ENCODE assay signal across 9 mouse cellular contexts in the genomic region with DNA sequence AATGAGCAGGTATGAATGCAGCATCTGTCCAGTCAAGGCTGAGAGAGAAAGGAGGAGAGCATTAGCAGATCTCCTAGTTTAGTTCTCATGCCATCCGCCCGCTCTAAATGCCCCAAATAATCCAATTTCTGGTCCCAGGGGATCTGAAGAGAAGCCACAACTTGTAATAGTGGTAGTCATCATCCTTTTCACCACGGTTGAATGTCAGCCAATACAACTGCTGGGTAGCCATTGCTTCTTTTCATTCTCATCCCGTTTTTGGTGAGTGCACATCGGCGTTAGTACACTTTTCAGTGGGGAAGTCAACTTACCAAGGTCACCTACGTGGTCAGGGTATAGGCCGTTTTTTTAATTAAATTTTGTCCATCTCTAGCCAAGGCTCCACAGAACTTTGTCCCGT. TPM values are rescaled to one million over a fixed set of nuclear protein-coding genes. Genes with fewer than 3 reads are reported as not detected.
DNase-seq lines count a peak whose midpoint lies in the region; ATAC-seq and TF ChIP-seq lines count a peak whose summit lies in the region.
"Had no signal": no experiment of that assay in that cellular context is flagged by ENCODE, and none has a peak within 500 bp of the region (broad histone marks: within the 10 kb centered on the region; RNA-seq: fewer than 3 reads in every experiment).

No protein-coding gene starts in this region.

- no peaks in the 10 kb centered on the region for H3K9me3 ChIP-seq in erythroblast, embryonic 14.5 days (ENCODE audit: control insufficient read depth, low read length)
- no peaks in the 10 kb centered on the region for H3K9me3 ChIP-seq in limb, embryonic 15.5 days

- TF ChIP-seq POLR2A in embryonic fibroblast, embryonic 13.5 days (IDR thresholded peaks at IDR 0.05; ENCODE audit: low read depth, low read length), result no peak

- peak; percentile 18 for DNase-seq in A20 (ENCODE audit: low read depth, low spot score)
- DNase-seq in adrenal gland, postnatal 10 days, result no peak
- DNase-seq in urinary bladder, adult 18-20 months (ENCODE audit: low spot score in 2 of 2), result no peak
- no peak for DNase-seq in spleen, postnatal 36 days (ENCODE audit: low spot score in 2 of 2)
- DNase-seq: lung, adult 2 months had no signal

- 21% methylated on average over 9 of the region's 9 CpGs for WGBS in limb, embryonic 15.5 days

- ATAC-seq in erythroblast, adult 5-6 weeks (replicated peaks; ENCODE audit: low FRiP score, poor library complexity, severe bottlenecking), result no peak
- ATAC-seq in limb, embryonic 15.5 days (ENCODE audit: insufficient number of reproducible peaks, low FRiP score, low TSS enrichment, low read depth), result no peak

- peak overlapping the region; percentile 78 for H3K9ac ChIP-seq in limb, embryonic 15.5 days

- TF ChIP-seq CTCF in embryonic fibroblast, embryonic 13.5 days (IDR thresholded peaks at IDR 0.05; ENCODE audit: borderline replicate concordance, insufficient read depth, low read length), result no peak

- peaks cover 15% of the 10 kb centered on the region for H3K36me3 ChIP-seq in erythroblast, embryonic 14.5 days (ENCODE audit: control insufficient read depth)
- no peaks in the 10 kb centered on the region for H3K36me3 ChIP-seq in limb, embryonic 15.5 days

- no peak overlapping the region for H3K27ac ChIP-seq in embryonic fibroblast, embryonic 13.5 days (ENCODE audit: insufficient read depth, low read length)
- H3K27ac ChIP-seq in limb, embryonic 15.5 days, result no peak overlapping the region

- H3K4me2 ChIP-seq in limb, embryonic 15.5 days, result peak overlapping the region; percentile 50

- 0 out of 2 replicates have a peak, but pooled peaks cover 2% of the 10 kb centered on the region for H3K27me3 ChIP-seq in erythroblast, embryonic 14.5 days (ENCODE audit: control insufficient read depth)
- H3K27me3 ChIP-seq in limb, embryonic 15.5 days, result no peaks in the 10 kb centered on the region

- H3K4me3 ChIP-seq in erythroblast, embryonic 14.5 days (replicated peaks), result peak overlapping the region; percentile 88
- H3K4me3 ChIP-seq in embryonic fibroblast, embryonic 13.5 days (ENCODE audit: insufficient read depth, low read length), result peak overlapping the region; percentile 86
- peak overlapping the region; percentile 59 for H3K4me3 ChIP-seq in limb, embryonic 15.5 days

- peaks cover 28% of the 10 kb centered on the region for H3K4me1 ChIP-seq in erythroblast, embryonic 14.5 days (ENCODE audit: control insufficient read depth)
- H3K4me1 ChIP-seq in embryonic fibroblast, embryonic 13.5 days (ENCODE audit: control insufficient read depth, insufficient read depth, low read length), result peaks cover 2% of the 10 kb centered on the region
- H3K4me1 ChIP-seq in limb, embryonic 15.5 days, result peaks cover 27% of the 10 kb centered on the region

RNA-seq across cellular contexts. Expression of a gene that starts 0.8 kb away (rescaled TPM):
- 14.0 and 17.1 TPM in 2 replicates for polyA plus RNA-seq in erythroblast, embryonic 14.5 days (2012)
- total RNA-seq in erythroblast, adult 5-6 weeks (2015; ENCODE audit: low replicate concordance), result 4.2 and 7.9 TPM in 2 replicates
- 17.6 and 27.0 TPM in 2 replicates for total RNA-seq in erythroblast, adult 5-6 weeks (2017; ENCODE audit: low replicate concordance)
- 23.8 and 33.3 TPM in 2 replicates for polyA plus RNA-seq in embryonic fibroblast, embryonic 13.5 days (2011; ENCODE audit: insufficient read length, low read depth, missing spikeins)
- 16.3 and 17.2 TPM in 2 replicates for polyA plus RNA-seq in limb, embryonic 15.5 days (2015; fragmentation: Nextera tagmentation; extraction: Ambion mirVana)
- 10 to 100 TPM; 14.9 to 25.8 TPM for total RNA-seq in adrenal gland, postnatal 10 days (2021)
